Mouse (Mus musculus) CH12.LX (cell line): ENCODE data around the gene Astn2.

Source experiments
- CHD2 ChIP-seq: IDR thresholded peaks from 2 replicates; pipeline ENCODE4 v1.6.1; 2011; ENCODE audit warnings: low read length, improper control_type of control experiment
- CTCF ChIP-seq, 2 experiments: IDR thresholded peaks in 1 of 2; conservative IDR thresholded peaks in 1 of 2; 2 replicates each; pipeline ENCODE4 v1.5.1; 2011 to 2012; ENCODE audit warnings: low read depth in 2 of 2, low read length in 2 of 2, improper control_type of control experiment in 1 of 2, inconsistent platforms in 1 of 2, mild to moderate bottlenecking in 1 of 2, moderate library complexity in 1 of 2
- E2F4 ChIP-seq: IDR thresholded peaks from 2 replicates; pipeline ENCODE4 v1.6.1; 2011; ENCODE audit warnings: low read depth, low read length, improper control_type of control experiment; ENCODE audit not compliant: insufficient replicate concordance
- EP300 ChIP-seq: IDR thresholded peaks from 2 replicates; pipeline ENCODE4 v1.6.1; 2011; ENCODE audit warnings: low read length, improper control_type of control experiment
- HCFC1 ChIP-seq: IDR thresholded peaks from 2 replicates; pipeline ENCODE4 v1.6.1; 2012; ENCODE audit warnings: low read depth, mild to moderate bottlenecking, inconsistent platforms, low read length, improper control_type of control experiment
- JUN ChIP-seq: IDR thresholded peaks from 2 replicates; pipeline ENCODE4 v1.6.1; 2011; ENCODE audit warnings: low read depth, mild to moderate bottlenecking, low read length, improper control_type of control experiment, moderate library complexity; ENCODE audit not compliant: insufficient read depth
- MAX ChIP-seq: IDR thresholded peaks from 2 replicates; pipeline ENCODE4 v1.6.1; 2011; ENCODE audit warnings: low read length, improper control_type of control experiment
- SMC3 ChIP-seq: IDR thresholded peaks from 2 replicates; pipeline ENCODE4 v1.6.1; 2011; ENCODE audit warnings: low read depth, low read length, improper control_type of control experiment
- TCF12 ChIP-seq: IDR thresholded peaks from 2 replicates; pipeline ENCODE4 v1.6.1; 2014; ENCODE audit warnings: low read depth, mild to moderate bottlenecking, inconsistent platforms, low read length, improper control_type of control experiment
- ZNF384 ChIP-seq: IDR thresholded peaks from 2 replicates; pipeline ENCODE4 v1.6.1; 2012; ENCODE audit warnings: low read depth, low read length, improper control_type of control experiment, inconsistent platforms

DNA sequence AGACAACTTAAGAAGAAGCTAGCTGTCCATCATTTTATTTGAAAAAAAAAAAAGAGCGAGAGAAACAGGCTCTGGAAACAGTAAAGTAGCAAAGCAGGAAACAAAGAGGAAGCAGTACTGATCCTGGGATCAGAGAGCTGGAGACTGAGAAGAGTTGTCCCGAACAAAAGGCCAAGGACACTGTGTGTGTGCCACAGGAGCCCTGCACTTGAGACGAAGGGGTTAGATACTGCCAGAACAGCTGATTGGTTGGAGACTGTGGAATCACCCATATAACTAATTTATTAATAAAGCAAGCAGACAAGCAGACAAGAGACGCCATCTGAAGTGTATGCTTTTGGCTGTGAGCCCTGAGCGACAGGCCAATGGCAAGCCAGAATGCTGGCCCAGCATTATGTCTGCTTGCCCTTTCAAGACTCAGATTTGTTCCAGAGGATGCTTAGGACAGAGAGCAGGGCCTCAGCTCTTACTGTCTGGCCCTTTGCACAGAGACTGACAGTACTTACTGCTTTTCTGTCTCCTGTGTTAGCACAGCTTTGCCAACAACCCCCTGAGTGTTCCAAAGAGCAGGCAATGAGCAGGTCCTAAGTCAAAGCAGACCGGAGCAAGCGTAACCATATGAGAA is 101.6 kb downstream of the Astn2 start:
- no peak for TF ChIP-seq CTCF (conservative IDR thresholded peaks at IDR 0.05 in 1 of 2, IDR thresholded peaks at IDR 0.05 in 1 of 2; ENCODE audit: low read depth in 2 of 2, low read length in 2 of 2)
- TF ChIP-seq SMC3 = no peak
- TF ChIP-seq E2F4 = no peak
- TF ChIP-seq TCF12 = no peak
- TF ChIP-seq CHD2 = no peak
- TF ChIP-seq ZNF384 = no peak
- TF ChIP-seq JUN = no peak
- no peak for TF ChIP-seq HCFC1
- no peak for TF ChIP-seq MAX
- no peak for TF ChIP-seq EP300
